Mouse (Mus musculus) mouse embryonic stem cell (cell line): Measurements from ENCODE around the gene Ankrd2.

Experiments used
- in situ Hi-C, 2 experiments: fragments of 300-500 bp; cut with MboI; formaldehyde crosslinking; loops; 1 replicate in 1 of 2; 3 replicates in 1 of 2; pipeline ENCODE4 v1.14.3; 2019 to 2020; ENCODE audit warnings: low sequenced_read_pairs in 2 of 2, low pct_unique_long_range_greater_than_20kb in 1 of 2, mixed read lengths in 1 of 2; ENCODE audit not compliant: unreplicated experiment in 1 of 2

The Ankrd2 gene

GRCm38 (mm10) chr19:42035456-42036248, at the start of gene Ankrd2:
Gene Ankrd2, plus strand, starts transcription at chr19:42036000.
- in situ Hi-C loops, result no loop called here

- in situ Hi-C loops, result no loop called here
These were observed 48.6 kb upstream of the Ankrd2 start for GRCm38 (mm10) chr19:41987206-41987605.

- in situ Hi-C loops, result no loop called here
These were observed 46.0 kb upstream of the Ankrd2 start for GRCm38 (mm10) chr19:41989810-41990209.

- in situ Hi-C loops, result no loop called here
These were observed 43.8 kb upstream of the Ankrd2 start for GRCm38 (mm10) chr19:41991926-41992477.

GRCm38 (mm10) chr19:41992971-41993370, 42.8 kb upstream of the Ankrd2 start:
- in situ Hi-C loops, result no loop called here

GRCm38 (mm10) chr19:41993484-41993883, 42.3 kb upstream of the Ankrd2 start:
- in situ Hi-C loops, result no loop called here

- in situ Hi-C loops, result no loop called here
These were observed 41.8 kb upstream of the Ankrd2 start for GRCm38 (mm10) chr19:41994023-41994422.

- in situ Hi-C loops, result no loop called here
These were observed 40.3 kb upstream of the Ankrd2 start for GRCm38 (mm10) chr19:41995483-41995882.

GRCm38 (mm10) chr19:41997090-41997489, 38.7 kb upstream of the Ankrd2 start:
- in situ Hi-C loops, result no loop called here

- in situ Hi-C loops, result no loop called here
These were observed 36.8 kb upstream of the Ankrd2 start for GRCm38 (mm10) chr19:41998770-41999548.

GRCm38 (mm10) chr19:41999688-42000283, 36.0 kb upstream of the Ankrd2 start:
- in situ Hi-C loops, result no loop called here

GRCm38 (mm10) chr19:42000446-42000958, 35.3 kb upstream of the Ankrd2 start:
- in situ Hi-C loops, result no loop called here

GRCm38 (mm10) chr19:42001253-42001980, 34.4 kb upstream of the Ankrd2 start:
- in situ Hi-C loops, result no loop called here

GRCm38 (mm10) chr19:42004258-42004657, 31.5 kb upstream of the Ankrd2 start:
- in situ Hi-C loops, result no loop called here

GRCm38 (mm10) chr19:42005616-42006015, 30.2 kb upstream of the Ankrd2 start:
- in situ Hi-C loops, result no loop called here

GRCm38 (mm10) chr19:42006568-42006967, 29.2 kb upstream of the Ankrd2 start:
- in situ Hi-C loops, result no loop called here

GRCm38 (mm10) chr19:42008586-42008985, 27.2 kb upstream of the Ankrd2 start:
- in situ Hi-C loops, result no loop called here

GRCm38 (mm10) chr19:42009067-42009466, 26.7 kb upstream of the Ankrd2 start:
- in situ Hi-C loops, result no loop called here
